Mouse (Mus musculus) liver, embryonic 14.5 days (tissue): Measurements from ENCODE around the gene Gm20431. TPM values are rescaled to one million over a fixed set of nuclear protein-coding genes. Genes with fewer than 3 reads are reported as not detected.
A peak's percentile ranks its signal among the peaks of the same experiment; 100 is the strongest.
"Not testable (repeated sequence)": the region's sequence is repeated elsewhere in the genome, so short reads cannot be mapped to it uniquely, and the experiment has no call there.

Source experiments
- ATAC-seq: fragments of 200-750 bp; cut with Nextera tagmentation; 2 replicates; pipeline ENCODE4 v1.8.0; 2017; ENCODE audit warnings: moderate number of reproducible peaks, mild to moderate bottlenecking, moderate library complexity; ENCODE audit not compliant: insufficient read depth
- DNase-seq, 3 experiments: peaks; one replicate each; pipeline ENCODE4 v3.0.0-alpha.2; 2012 to 2013; ENCODE audit warnings: low read depth in 3 of 3, low spot score in 3 of 3
- H3K27ac ChIP-seq: fragments of 300-500 bp; sonication (generic); 2 replicates; pipeline ENCODE4 v1.5.1; 2014; ENCODE audit warnings: moderate library complexity, mild to moderate bottlenecking, control low read depth, inconsistent platforms
- H3K27me3 ChIP-seq: fragments of 300-500 bp; sonication (generic); 2 replicates; pipeline ENCODE4 v1.6.1; 2014; ENCODE audit warnings: mild to moderate bottlenecking, low read length, moderate library complexity; ENCODE audit not compliant: control insufficient read depth, insufficient read depth
- H3K36me3 ChIP-seq: fragments of 300-500 bp; sonication (generic); replicated peaks from 2 replicates; pipeline ENCODE4 v1.6.1; 2014; ENCODE audit warnings: low read depth; ENCODE audit not compliant: control insufficient read depth, insufficient read depth
- H3K4me1 ChIP-seq, 2 experiments: fragments of 200-500 bp in 1 of 2; fragments of 300-500 bp in 1 of 2; sonication (generic) in 1 of 2; replicated peaks; 2 replicates each; pipeline ENCODE4 v1.6.1; 2012 to 2014; ENCODE audit warnings: antibody characterized with exemption in 1 of 2, inconsistent platforms in 1 of 2, low read length in 1 of 2; ENCODE audit not compliant: control insufficient read depth in 2 of 2, insufficient read depth in 2 of 2
- H3K4me2 ChIP-seq: fragments of 300-500 bp; sonication (generic); 2 replicates; pipeline ENCODE4 v1.6.1; 2014; ENCODE audit warnings: low read depth, mild to moderate bottlenecking, control low read depth, moderate library complexity
- H3K4me3 ChIP-seq, 2 experiments: fragments of 200-500 bp in 1 of 2; fragments of 300-500 bp in 1 of 2; sonication (generic) in 1 of 2; 2 replicates each; pipeline ENCODE4 v1.5.1; 2012 to 2014; ENCODE audit warnings: low read depth in 2 of 2, low read length in 2 of 2, mild to moderate bottlenecking in 2 of 2, control low read depth in 1 of 2, inconsistent platforms in 1 of 2, moderate library complexity in 1 of 2; ENCODE audit not compliant: insufficient read depth in 1 of 2
- H3K9ac ChIP-seq: fragments of 300-500 bp; sonication (generic); replicated peaks from 2 replicates; pipeline ENCODE4 v1.6.1; 2014; ENCODE audit warnings: mild to moderate bottlenecking, control low read depth, moderate library complexity
- H3K9me3 ChIP-seq: fragments of 300-500 bp; sonication (generic); 2 replicates; pipeline ENCODE4 v1.6.1; 2016; ENCODE audit warnings: low read length, mixed read lengths; ENCODE audit not compliant: control insufficient read depth
- CTCF ChIP-seq: IDR thresholded peaks from 2 replicates; pipeline ENCODE4 v1.5.1; 2016; ENCODE audit warnings: antibody characterized with exemption, low read depth, control low read depth
- EP300 ChIP-seq: IDR thresholded peaks from 2 replicates; pipeline ENCODE4 v1.6.1; 2016; ENCODE audit warnings: antibody characterized with exemption, low read depth
- WGBS: fragments of 180-500 bp; shearing (Covaris S2); extraction: QIAGEN DNeasy Blood & Tissue Kit; methylation state at CpG from one replicate; pipeline ENCODE4 v1.1.7; 2014; ENCODE audit not compliant: insufficient replicate concordance; 5-methylcytosine and 5-hydroxymethylcytosine counted together
- polyA plus RNA-seq, 2 experiments: library from polyadenylated mRNA; depleted of rRNA in 1 of 2; stranded (reverse) in 1 of 2; unstranded in 1 of 2; fragments of >200 nt; fragmentation: Nextera tagmentation in 1 of 2; extraction: Ambion mirVana in 1 of 2; gene quantifications; 2 replicates each; pipeline versions ENCODE4 v1.2.1 to v1.2.3; 2012 to 2014

Gm20431 gene
- polyA plus RNA-seq, 2 experiments = 0.96 TPM; not detected in 1

GRCm38 (mm10) chr2:167649290-167650032 lies 11.8 kb downstream of the Gm20431 start:
- DNase-seq = no peak
- Histone ChIP-seq H3K27me3 (no peaks in the 10 kb centered on the region), H3K9me3 (no peaks in the 10 kb centered on the region), H3K4me3 (no peak overlapping the region), H3K4me1 (no peaks in the 10 kb centered on the region), H3K9ac (no peak overlapping the region), H3K27ac (no peak overlapping the region), H3K4me2 (no peak overlapping the region), H3K36me3 (no peaks in the 10 kb centered on the region; the same call in 1 of the 2 replicates)
- 68% methylated on average over 12 of the region's 12 CpGs for WGBS
- TF ChIP-seq CTCF (no peak), EP300 (no peak)
- no peak for ATAC-seq

GRCm38 (mm10) chr2:167646411-167646810 lies 14.9 kb downstream of the Gm20431 start:
- TF ChIP-seq EP300 (no peak), CTCF (peak; percentile 18; the same call in 1 of the 2 replicates)
- ATAC-seq = no peak
- Histone ChIP-seq H3K4me1 (no peaks in the 10 kb centered on the region), H3K9me3 (no peaks in the 10 kb centered on the region), H3K27me3 (no peaks in the 10 kb centered on the region), H3K9ac (no peak overlapping the region), H3K36me3 (no peaks in the 10 kb centered on the region; the same call in 1 of the 2 replicates), H3K27ac (no peak overlapping the region), H3K4me2 (no peak overlapping the region), H3K4me3 (no peak overlapping the region)
- DNase-seq = no peak
- WGBS = 80% methylated on average over 4 of the region's 4 CpGs

DNA sequence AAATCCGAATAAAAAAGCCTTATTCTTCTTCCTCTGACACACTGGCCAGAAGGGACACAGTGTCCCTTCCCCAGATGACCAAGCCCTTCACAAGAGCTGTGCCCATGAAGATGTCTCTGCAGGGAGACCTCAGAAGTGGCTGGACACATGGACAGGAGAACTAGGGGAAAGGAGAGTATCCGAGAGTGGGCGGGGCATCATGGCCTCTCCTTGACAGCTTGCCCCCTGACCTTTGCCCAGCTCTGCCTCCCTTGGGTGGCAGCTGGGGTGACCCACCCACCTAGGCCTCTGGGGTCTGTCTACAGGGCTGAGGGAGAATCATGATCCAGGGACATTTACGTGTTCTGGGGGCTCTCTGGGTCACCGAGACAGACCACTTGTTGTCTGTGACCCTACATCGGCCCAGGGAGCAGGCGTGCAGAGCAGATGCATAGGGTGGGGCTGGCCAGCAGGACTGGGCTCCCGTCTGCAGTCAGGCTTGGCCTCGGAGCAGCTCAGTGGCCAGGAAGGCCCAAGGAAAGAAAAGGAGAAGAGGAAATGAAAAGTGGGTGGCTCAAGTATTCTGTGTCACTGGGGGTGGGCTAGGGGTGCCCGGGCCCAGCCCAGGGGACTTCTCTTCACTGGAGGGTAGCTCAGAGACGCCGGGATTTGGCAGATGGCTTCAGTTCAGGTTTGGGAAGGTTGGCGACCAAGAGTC lies 17.8 kb downstream of the Gm20431 start:
- not testable (repeated sequence) for H3K4me3 ChIP-seq, H3K36me3 ChIP-seq, H3K9me3 ChIP-seq, H3K9ac ChIP-seq, H3K4me2 ChIP-seq, H3K4me1 ChIP-seq, ATAC-seq, H3K27ac ChIP-seq, H3K27me3 ChIP-seq, DNase-seq
- WGBS = 66% methylated on average over 13 of the region's 13 CpGs

DNA sequence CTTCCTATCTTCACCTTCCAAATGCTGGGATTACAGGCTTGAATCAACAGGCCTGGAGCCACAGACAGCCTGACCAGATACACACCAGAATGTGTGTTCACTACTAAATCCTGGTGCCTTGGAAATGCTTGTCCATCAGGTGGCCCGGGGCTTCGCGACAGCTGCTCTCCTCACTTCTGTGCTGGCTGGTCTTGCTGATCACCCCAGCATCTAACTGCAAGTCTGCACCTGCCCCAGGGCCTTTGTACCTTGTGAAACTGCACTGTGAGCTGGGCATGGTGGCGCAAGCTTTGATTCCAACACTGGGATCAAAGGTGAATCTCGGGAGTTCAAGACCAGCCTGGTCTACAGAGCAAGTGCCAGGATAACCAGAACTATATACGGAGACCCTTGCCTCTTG lies 19.1 kb downstream of the Gm20431 start:
- no peak overlapping the region for H3K4me3 ChIP-seq
- no peak overlapping the region for H3K4me2 ChIP-seq
- no peak for ATAC-seq
- H3K9ac ChIP-seq = no peak overlapping the region
- 91% methylated on average over 6 of the region's 6 CpGs for WGBS
- TF ChIP-seq CTCF (no peak), EP300 (no peak)
- H3K36me3 ChIP-seq = no peaks in the 10 kb centered on the region; the same call in 1 of the 2 replicates
- no peaks in the 10 kb centered on the region for H3K9me3 ChIP-seq
- no peak overlapping the region for H3K27ac ChIP-seq
- H3K27me3 ChIP-seq = no peaks in the 10 kb centered on the region
- DNase-seq = no peak
- 0 out of 4 replicates have a peak, but pooled peaks cover 0 to 5% of the 10 kb centered on the region in 2 experiments for H3K4me1 ChIP-seq

GRCm38 (mm10) chr2:167641337-167641736 lies 20.0 kb downstream of the Gm20431 start:
- no peak overlapping the region for H3K4me2 ChIP-seq

More at GRCm38 (mm10) chr2:167641337-167641736, 20.0 kb downstream of the Gm20431 start:
- Histone ChIP-seq H3K9me3 (no peaks in the 10 kb centered on the region), H3K36me3 (no peaks in the 10 kb centered on the region; the same call in 1 of the 2 replicates), H3K4me1 (0 out of 4 replicates have a peak, but pooled peaks cover 0 to 5% of the 10 kb centered on the region in 2 experiments), H3K4me3 (no peak overlapping the region), H3K27me3 (no peaks in the 10 kb centered on the region), H3K9ac (no peak overlapping the region), H3K27ac (no peak overlapping the region)
- DNase-seq = no peak
- peak; percentile 93 for TF ChIP-seq CTCF
- no peak for TF ChIP-seq EP300
- 32% methylated on average over 8 of the region's 8 CpGs for WGBS
- peak; percentile 40 for ATAC-seq
